Mouse (Mus musculus): ENCODE data around the gene Def6. TPM values are rescaled to one million over a fixed set of nuclear protein-coding genes. Genes with fewer than 3 reads are reported as not detected.

The Def6 gene
- total RNA-seq (2023), result 145 TPM

DNA sequence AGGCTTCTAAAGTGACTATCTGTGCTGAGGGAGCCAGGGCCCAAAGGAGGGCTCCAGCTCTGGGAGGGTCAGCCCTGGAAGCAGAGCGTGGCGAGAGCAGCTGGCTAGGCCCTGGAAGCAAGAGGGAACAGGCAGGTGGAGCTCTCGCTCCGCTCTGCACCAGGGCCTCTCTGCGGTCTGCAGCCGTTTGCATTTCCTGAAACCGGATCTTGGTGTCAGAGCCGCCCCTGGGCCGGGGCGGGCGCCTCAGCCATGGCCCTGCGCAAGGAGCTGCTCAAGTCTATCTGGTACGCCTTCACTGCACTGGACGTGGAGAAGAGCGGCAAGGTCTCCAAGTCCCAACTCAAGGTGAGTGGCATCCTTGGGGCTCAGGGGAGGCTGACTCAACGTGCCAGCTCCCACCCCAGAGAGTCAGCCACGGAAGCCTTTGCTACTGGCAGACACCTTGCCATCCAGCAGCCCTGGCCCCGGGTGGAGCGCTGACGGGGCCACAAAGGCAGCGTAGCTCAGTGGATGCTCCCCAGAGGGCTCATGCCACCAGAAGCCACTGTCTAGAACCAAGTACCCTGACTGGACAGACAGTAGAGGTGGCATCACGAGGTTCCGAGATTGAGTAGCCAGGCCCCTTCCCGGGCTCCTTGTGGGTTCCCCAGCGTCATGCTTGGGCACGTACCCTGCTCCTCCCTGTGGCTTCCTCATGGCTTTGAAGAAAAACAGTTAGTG, at the start of gene Def6:
Gene Def6, plus strand, starts transcription at position 188 of the 723 bp plus-strand sequence.

DNA sequence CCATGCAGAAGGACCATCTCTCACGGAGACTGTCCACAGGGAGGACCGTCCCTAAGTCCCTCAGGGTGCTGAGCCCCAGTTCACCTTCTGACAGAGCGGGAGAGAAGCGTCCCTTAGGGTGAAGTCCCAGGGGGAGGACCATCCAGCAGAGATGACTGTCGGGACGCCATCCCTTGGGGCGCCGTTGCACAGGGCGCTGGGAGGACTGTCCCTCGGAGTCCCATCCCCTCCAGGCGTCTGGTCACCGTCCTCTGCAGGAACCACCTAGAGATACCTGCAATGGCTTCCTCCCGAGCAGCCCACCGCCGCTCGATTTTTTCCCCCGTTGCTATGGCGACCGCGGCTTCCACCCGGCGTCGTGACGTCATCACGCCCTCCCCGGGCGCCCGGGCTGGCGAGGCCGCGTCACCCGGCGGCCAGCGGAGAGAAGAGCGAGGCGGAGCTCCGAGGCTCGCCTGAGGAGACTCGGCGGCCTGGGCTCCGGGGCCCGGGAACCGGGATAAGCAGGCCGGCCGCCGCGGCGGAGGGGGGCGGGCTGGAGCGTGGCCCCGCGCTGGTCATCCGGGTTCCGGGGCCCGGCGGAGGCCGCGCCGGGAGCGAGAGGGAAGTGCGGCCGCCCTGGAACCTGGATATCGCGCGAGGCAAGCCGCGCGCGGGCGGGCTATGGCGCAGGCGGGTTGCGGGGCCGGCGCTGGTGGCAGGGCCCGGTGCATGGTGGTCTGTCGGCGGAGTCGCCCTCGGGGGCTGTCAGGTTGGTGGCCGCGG, 30.6 kb upstream of the Def6 start, which contains the start of gene Zfp523:
Gene Zfp523, plus strand, starts transcription at position 355 of the 765 bp plus-strand sequence.

DNA sequence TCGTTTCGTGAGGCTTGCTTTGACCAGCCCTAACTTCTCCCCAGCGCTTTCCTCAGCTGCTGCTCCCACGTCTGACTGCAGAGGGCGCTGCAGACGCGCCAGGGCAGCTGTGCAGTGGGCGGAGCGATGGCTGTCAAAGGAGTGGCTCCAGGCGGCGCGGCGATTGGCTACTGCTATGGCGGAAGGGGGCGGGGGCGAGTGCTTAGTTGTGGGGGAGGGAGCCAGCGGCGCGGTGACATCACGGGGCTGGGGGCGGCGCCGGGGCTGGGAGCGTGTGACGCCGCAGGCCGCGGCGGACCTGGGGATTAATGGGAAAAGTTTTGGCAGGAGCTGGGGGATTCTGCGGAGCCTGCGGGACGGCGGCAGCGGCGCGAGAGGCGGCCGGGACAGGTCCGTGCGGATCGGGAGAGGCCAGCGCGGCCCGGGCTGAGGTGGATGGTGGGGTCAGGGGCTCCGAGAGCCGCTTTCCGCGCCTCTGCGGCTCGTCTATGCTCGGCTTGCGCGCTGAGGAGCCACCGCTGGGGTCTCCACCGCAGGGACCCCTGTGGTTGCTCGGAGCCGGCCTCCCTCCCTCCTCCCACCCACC, 25.0 kb downstream of the Def6 start, which contains the start of gene Ppard:
Gene Ppard, plus strand, starts transcription at position 226 of the 586 bp plus-strand sequence.

Other genes with a start within 250 kb of the Def6 start
- gene Tcp11, start 127.1 kb upstream of the Def6 start, total RNA-seq (2023), result 8.0 TPM
- not detected for gene Scube3, start 65.6 kb upstream of the Def6 start, total RNA-seq (2023)
- 16.7 TPM for gene Zfp523, start 30.6 kb upstream of the Def6 start, total RNA-seq (2023)
- gene Ppard, start 24.9 kb downstream of the Def6 start, total RNA-seq (2023), result 29.2 TPM
- 33.7 TPM for gene Fance, start 105.7 kb downstream of the Def6 start, total RNA-seq (2023)
- gene Rpl10a, start 120.7 kb downstream of the Def6 start, total RNA-seq (2023), result 2,114 TPM
- gene Tead3, start 143.0 kb downstream of the Def6 start, total RNA-seq (2023), result 0.21 TPM
- gene Tulp1, start 157.4 kb downstream of the Def6 start, total RNA-seq (2023), result 1.3 TPM